Mouse (Mus musculus): ENCODE measurements at regions not wholly inside any gene's neighbourhood (a gene's known extent, or its start where the extent isn't known, plus 50 kb on each side); places are given as distances from the start of the nearest gene placed in this dataset.

GRCm38 (mm10) chr2:84183624-84184287, 193.4 kb downstream of the Gm13691 start:
- TF ChIP-seq MXI1 (IDR thresholded peaks at IDR 0.05; ENCODE audit: low read depth, low read length) (no peak), NELFE (IDR thresholded peaks at IDR 0.05; ENCODE audit: low read depth, low read length) (no peak), HCFC1 (IDR thresholded peaks at IDR 0.05; ENCODE audit: low read depth, low read length) (no peak), POLR2A (IDR thresholded peaks at IDR 0.05; ENCODE audit: control insufficient read depth in 1 of 2, insufficient read depth in 1 of 2, low read depth in 1 of 2, low read length in 2 of 2, poor library complexity in 1 of 2) (no peak), CTCF (IDR thresholded peaks at IDR 0.05 in 2 of 3, conservative IDR thresholded peaks at IDR 0.05 in 1 of 3; ENCODE audit: control insufficient read depth in 1 of 3, insufficient read depth in 1 of 3, low read depth in 2 of 3, low read length in 3 of 3, poor library complexity in 1 of 3, severe bottlenecking in 1 of 3) (no peak), TAL1 (IDR thresholded peaks at IDR 0.05; ENCODE audit: low read length) (no peak), E2F4 (IDR thresholded peaks at IDR 0.05; ENCODE audit: borderline replicate concordance, low read depth, low read length) (no peak), CHD1 (IDR thresholded peaks at IDR 0.05; ENCODE audit: low read depth, low read length) (no peak), JUND (IDR thresholded peaks at IDR 0.05; ENCODE audit: low read depth, low read length) (no peak), ETS1 (IDR thresholded peaks at IDR 0.05; ENCODE audit: low read depth, low read length) (no peak), CHD2 (IDR thresholded peaks at IDR 0.05; ENCODE audit: low read length) (no peak), RAD21 (IDR thresholded peaks at IDR 0.05; ENCODE audit: low read depth, low read length) (no peak), ZNF384 (IDR thresholded peaks at IDR 0.05; ENCODE audit: low read depth, low read length) (no peak)

All from MEL (cell line).